Mouse (Mus musculus) spleen, postnatal 36 days (tissue): ENCODE results near the gene Arxes2.
"Not testable (repeated sequence)": the region's sequence is repeated elsewhere in the genome, so short reads cannot be mapped to it uniquely, and the experiment has no call there.

ENCODE experiments used
- DNase-seq, 2 experiments: peaks; one replicate each; pipeline ENCODE4 v3.0.0; 2022; ENCODE audit warnings: low spot score in 2 of 2, mixed read lengths in 1 of 2

The Arxes2 gene

GRCm38 (mm10) chrX:135993664-135994119 lies at the start of gene Arxes2:
TSS of gene Arxes2 (plus strand) at chrX:135993824.
- DNase-seq, result not testable (repeated sequence)

- DNase-seq, result no peak
These were observed 44.8 kb upstream of the Arxes2 start for GRCm38 (mm10) chrX:135948699-135949437.

- DNase-seq, result no peak
These were observed 36.5 kb upstream of the Arxes2 start for GRCm38 (mm10) chrX:135956988-135957690.

GRCm38 (mm10) chrX:135957691-135958081 lies 35.9 kb upstream of the Arxes2 start:
- DNase-seq, result no peak

- no peak for DNase-seq
These were observed 34.9 kb upstream of the Arxes2 start for GRCm38 (mm10) chrX:135958589-135959225.

- no peak for DNase-seq
These were observed 34.1 kb upstream of the Arxes2 start for GRCm38 (mm10) chrX:135959536-135959935.

GRCm38 (mm10) chrX:135962342-135962741 lies 31.3 kb upstream of the Arxes2 start:
- no peak for DNase-seq

- no peak for DNase-seq
These were observed 30.5 kb upstream of the Arxes2 start for GRCm38 (mm10) chrX:135963130-135963529.

GRCm38 (mm10) chrX:135963629-135964028 lies 30.0 kb upstream of the Arxes2 start:
- peak in 1 of 2 experiments; percentile 11 for DNase-seq

GRCm38 (mm10) chrX:135973597-135974423 lies 19.8 kb upstream of the Arxes2 start:
- DNase-seq, result no peak

- DNase-seq, result no peak
These were observed 19.0 kb upstream of the Arxes2 start for GRCm38 (mm10) chrX:135974424-135975225.

- peak; percentile 4 to 15 for DNase-seq
These were observed 18.4 kb upstream of the Arxes2 start for GRCm38 (mm10) chrX:135975226-135975552.

- DNase-seq, result no peak
These were observed 8.9 kb upstream of the Arxes2 start for GRCm38 (mm10) chrX:135984539-135985260.

GRCm38 (mm10) chrX:135986267-135986666 lies 7.4 kb upstream of the Arxes2 start:
- no peak for DNase-seq

GRCm38 (mm10) chrX:135990661-135991060 lies 3.0 kb upstream of the Arxes2 start:
- no peak for DNase-seq

GRCm38 (mm10) chrX:135993192-135993594 lies 431 bp upstream of the Arxes2 start:
- DNase-seq, result not testable (repeated sequence)

- DNase-seq, result no peak
These were observed 13.7 kb downstream of the Arxes2 start for GRCm38 (mm10) chrX:136007199-136007843.

- no peak for DNase-seq
These were observed 20.8 kb downstream of the Arxes2 start for GRCm38 (mm10) chrX:136014392-136014791.

- DNase-seq, result no peak
These were observed 36.7 kb downstream of the Arxes2 start for GRCm38 (mm10) chrX:136030331-136030730.
